Mouse (Mus musculus): ENCODE data around the gene Erfe. TPM values are rescaled to one million over a fixed set of nuclear protein-coding genes. Genes with fewer than 3 reads are reported as not detected.
A peak's percentile ranks its signal among the peaks of the same experiment; 100 is the strongest.

The Erfe gene
- 0.27 and 0.40 TPM in 2 replicates for polyA plus RNA-seq (2012; rRNA removed)

DNA sequence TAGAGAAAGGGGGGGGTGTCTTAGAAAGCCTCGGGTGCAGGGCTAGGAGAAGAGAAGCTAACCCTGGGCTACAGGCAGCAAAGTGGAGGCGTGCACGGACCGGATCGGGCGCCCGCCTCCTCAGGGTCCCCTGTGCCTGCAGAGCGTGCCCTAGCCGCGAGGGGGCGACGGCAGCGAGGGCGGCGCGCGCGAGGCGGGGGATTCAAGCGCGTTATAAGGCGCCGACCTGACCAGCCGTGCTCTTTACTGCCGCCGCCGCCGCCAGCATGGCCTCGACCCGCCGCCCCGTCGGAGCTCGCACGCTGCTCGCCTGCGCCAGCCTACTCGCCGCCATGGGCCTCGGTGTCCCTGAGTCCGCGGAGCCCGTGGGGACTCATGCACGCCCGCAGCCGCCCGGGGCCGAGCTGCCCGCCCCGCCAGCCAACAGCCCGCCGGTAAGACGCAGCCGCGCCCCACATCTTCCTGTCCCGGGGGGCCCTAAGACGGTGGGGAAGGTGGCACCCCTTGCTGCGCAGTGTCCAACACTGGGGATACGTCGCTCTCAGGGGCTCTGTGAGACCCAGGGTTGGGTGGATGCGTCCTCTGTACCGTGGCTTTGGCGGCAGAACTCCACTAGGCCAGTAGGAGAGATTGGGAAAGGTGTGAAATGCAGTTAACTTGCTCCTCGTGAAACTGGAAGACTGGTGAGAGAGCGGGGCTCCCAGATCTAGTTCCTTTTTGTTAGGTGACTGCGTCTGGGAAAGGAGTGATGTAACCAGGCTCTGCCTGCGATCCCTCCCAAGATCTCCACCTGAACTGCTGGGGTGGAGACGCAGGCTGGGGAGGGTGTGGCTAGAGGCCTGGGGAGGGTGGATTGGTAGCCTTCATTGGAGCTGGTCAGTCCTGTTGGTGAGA is at the start of gene Erfe:
TSS of gene Erfe (plus strand) at position 216 of the 894 bp plus-strand sequence.
- peak; percentile 32; the same call in 1 of the 2 replicates for TF ChIP-seq CTCF (IDR thresholded peaks at IDR 0.05; ENCODE audit: insufficient read depth, low read length)
- TF ChIP-seq POLR2A (IDR thresholded peaks at IDR 0.05; ENCODE audit: borderline replicate concordance, extremely low read depth, low read depth, low read length) = no peak
- Histone ChIP-seq H3K4me1 (ENCODE audit: control insufficient read depth, insufficient read depth, low read length) (peaks cover 8% of the 10 kb centered on the region; the same call in 1 of the 2 replicates), H3K4me3 (replicated peaks; ENCODE audit: extremely low read depth, low read depth, low read length) (peak within 1 kb of the TSS; percentile 31)
- peak; percentile 74 for DNase-seq
- WGBS = 2% methylated on average over 68 of the region's 68 CpGs

DNA sequence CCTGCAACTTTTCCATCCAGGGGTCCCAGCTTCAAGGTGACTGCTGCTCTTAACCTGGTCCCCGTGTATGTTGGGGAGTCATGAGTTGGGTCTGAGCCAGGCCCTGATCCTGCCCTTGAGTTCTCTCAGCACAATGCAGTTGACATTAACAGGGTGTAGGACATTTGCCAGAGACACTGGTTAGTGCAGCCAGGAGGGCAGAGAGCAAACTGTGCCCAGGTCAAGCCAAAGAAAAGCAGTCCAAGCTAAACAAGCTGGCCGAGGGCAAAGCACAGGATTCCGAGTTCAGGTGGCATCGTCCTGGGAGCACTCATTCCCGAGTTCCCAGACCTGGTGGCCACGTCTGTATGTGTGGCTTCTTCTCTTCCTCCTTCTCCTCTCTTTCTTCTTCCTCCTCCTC is 48.6 kb upstream of the Erfe start:
- TF ChIP-seq POLR2A (IDR thresholded peaks at IDR 0.05; ENCODE audit: borderline replicate concordance, extremely low read depth, low read depth, low read length) (no peak), CTCF (IDR thresholded peaks at IDR 0.05; ENCODE audit: insufficient read depth, low read length) (no peak)
- Histone ChIP-seq H3K4me1 (ENCODE audit: control insufficient read depth, insufficient read depth, low read length) (no peaks in the 10 kb centered on the region), H3K4me3 (replicated peaks; ENCODE audit: extremely low read depth, low read depth, low read length) (no peak overlapping the region)
- WGBS = 81% methylated on average over 6 of the region's 6 CpGs
- DNase-seq = no peak

DNA sequence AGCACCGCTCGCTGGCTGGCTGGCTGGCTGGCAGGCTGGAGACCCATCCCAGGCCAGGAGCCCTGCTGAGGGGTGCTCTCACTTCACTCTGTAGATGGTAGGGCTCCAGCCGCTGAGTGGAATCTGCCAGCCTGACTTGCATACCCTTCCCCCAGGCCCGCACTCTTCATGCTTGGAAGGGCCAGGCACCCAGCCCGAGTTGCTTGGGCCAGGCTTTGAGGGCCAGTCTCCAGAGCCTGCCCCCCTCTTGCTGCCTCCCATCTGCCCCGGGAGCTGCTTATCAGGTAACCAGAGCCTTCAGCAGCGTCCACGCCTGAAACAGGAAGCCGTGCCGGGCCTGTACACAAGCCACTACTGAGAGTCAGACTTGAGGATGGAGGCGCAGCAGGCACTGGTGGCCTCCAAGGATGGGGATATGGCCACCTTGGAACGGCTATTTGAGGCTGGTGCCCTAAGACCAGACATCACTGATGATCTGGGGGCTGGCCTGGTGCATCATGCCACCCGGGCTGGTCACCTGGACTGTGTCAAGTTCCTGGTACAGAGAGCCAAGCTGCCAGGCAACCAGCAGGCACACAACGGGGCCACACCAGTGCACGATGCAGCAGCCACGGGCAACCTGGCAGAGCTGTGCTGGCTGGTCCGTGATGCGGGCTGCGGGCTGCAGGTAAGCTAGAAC is 44.3 kb upstream of the Erfe start, which contains the start of gene Espnl:
TSS of gene Espnl (plus strand) at position 316 of the 679 bp plus-strand sequence.
- TF ChIP-seq CTCF (IDR thresholded peaks at IDR 0.05; ENCODE audit: insufficient read depth, low read length) = no peak
- TF ChIP-seq POLR2A (IDR thresholded peaks at IDR 0.05; ENCODE audit: borderline replicate concordance, extremely low read depth, low read depth, low read length) = no peak
- 45% methylated on average over 19 of the region's 19 CpGs for WGBS
- H3K4me1 ChIP-seq (ENCODE audit: control insufficient read depth, insufficient read depth, low read length) = no peaks in the 10 kb centered on the region
- H3K4me3 ChIP-seq (replicated peaks; ENCODE audit: extremely low read depth, low read depth, low read length) = no peak within 1 kb of the TSS
- DNase-seq = no peak

DNA sequence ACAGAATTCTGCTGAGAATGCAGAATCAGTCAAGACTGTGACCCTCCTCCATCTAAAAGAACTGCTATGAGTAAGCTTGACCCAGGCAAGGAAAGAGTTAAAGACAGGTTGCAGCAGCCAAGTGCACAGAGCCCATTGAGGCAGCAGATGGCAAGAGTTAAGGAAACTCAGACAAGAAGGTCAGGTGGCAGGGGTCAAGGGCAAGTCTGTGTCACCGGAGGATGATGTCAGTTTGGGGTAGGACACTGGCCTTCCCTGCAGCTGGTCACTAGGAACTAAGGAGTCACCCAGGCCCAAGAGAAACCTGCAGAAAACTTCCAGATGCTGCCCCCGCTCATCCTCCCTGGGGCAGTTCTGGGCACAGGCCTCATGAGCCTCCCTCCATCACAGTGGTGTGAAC is 41.6 kb upstream of the Erfe start:
- TF ChIP-seq CTCF (IDR thresholded peaks at IDR 0.05; ENCODE audit: insufficient read depth, low read length) = no peak
- no peak for TF ChIP-seq POLR2A (IDR thresholded peaks at IDR 0.05; ENCODE audit: borderline replicate concordance, extremely low read depth, low read depth, low read length)
- Histone ChIP-seq H3K4me1 (ENCODE audit: control insufficient read depth, insufficient read depth, low read length) (no peaks in the 10 kb centered on the region), H3K4me3 (replicated peaks; ENCODE audit: extremely low read depth, low read depth, low read length) (no peak overlapping the region)
- 75% methylated on average over 2 of the region's 2 CpGs for whole genome bisulfite sequencing
- no peak for DNase-seq

DNA sequence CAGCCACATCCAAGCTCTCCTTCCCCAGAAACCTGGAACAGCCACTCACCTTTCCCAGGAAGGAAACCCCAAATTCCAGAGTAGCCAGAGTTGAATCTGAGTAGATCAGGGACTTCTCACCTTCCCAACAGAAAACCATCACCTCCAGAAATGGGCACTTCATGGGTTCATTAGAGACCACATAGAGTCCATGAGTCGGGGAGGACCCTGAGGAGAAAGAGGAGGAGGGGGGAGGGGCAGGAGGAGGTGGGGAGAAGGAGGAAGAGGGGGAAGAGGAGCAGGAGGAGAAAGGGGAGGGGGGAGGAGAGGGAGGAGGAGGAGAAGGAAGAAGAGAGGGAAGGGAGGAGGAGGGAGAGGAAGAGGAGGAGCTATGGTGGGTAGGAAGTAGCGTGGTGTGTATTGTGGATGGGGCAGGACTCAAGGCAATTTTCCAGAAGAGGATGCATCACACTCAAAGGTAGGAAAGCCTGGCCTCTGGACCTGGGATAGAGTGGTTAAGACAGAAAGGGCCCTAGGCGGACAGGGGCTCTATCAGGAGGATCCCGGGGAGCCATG is 40.7 kb upstream of the Erfe start:
- no peak for DNase-seq
- 54% methylated on average over 4 of the region's 4 CpGs for WGBS
- H3K4me1 ChIP-seq (ENCODE audit: control insufficient read depth, insufficient read depth, low read length) = no peaks in the 10 kb centered on the region
- no peak overlapping the region for H3K4me3 ChIP-seq (replicated peaks; ENCODE audit: extremely low read depth, low read depth, low read length)
- TF ChIP-seq POLR2A (IDR thresholded peaks at IDR 0.05; ENCODE audit: borderline replicate concordance, extremely low read depth, low read depth, low read length) = no peak
- no peak for TF ChIP-seq CTCF (IDR thresholded peaks at IDR 0.05; ENCODE audit: insufficient read depth, low read length)

DNA sequence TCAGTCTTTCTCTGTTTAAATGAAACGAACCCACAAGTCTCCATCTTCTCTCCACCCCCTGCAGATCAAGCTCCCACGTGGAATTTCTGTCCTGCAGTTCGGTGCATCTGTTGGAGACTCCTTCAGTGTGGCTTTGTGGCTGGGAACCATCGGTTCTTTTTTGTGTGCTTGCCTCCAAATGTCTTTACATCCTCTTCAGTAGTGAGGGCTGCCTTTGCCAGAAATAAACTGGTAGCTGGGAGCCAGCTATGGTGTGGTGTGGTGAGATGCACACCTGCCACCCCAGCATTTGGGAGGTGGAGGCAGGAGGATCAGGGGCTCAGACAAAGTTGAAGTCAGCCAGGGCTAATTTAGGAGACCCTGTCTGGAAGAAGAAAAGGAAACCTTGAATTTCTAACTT is 34.1 kb upstream of the Erfe start:
- TF ChIP-seq CTCF (IDR thresholded peaks at IDR 0.05; ENCODE audit: insufficient read depth, low read length) = no peak
- TF ChIP-seq POLR2A (IDR thresholded peaks at IDR 0.05; ENCODE audit: borderline replicate concordance, extremely low read depth, low read depth, low read length) = no peak
- H3K4me3 ChIP-seq (replicated peaks; ENCODE audit: extremely low read depth, low read depth, low read length) = no peak overlapping the region
- H3K4me1 ChIP-seq (ENCODE audit: control insufficient read depth, insufficient read depth, low read length) = no peaks in the 10 kb centered on the region
- DNase-seq = no peak
- 46% methylated on average over 4 of the region's 4 CpGs for WGBS

DNA sequence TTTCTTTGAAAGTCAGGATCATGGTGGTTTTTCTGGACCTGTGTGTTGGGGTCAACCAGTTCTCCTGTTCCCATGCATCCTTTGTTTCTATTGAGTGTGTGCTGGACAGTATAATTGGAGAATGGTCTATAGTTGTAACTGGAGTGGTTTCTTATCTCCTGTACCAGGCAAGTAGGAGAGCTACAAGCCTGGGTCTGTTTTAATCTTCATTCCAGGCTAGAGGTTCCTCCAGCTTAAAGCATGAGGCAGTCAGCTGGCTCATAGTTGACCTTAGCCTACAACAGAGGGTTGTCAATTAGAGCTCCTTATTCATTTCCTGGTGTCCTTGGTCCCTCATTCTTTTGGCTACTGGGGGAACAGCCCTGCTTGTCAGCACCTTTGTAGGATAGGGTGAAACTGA is 32.6 kb upstream of the Erfe start:
- no peaks in the 10 kb centered on the region for H3K4me1 ChIP-seq (ENCODE audit: control insufficient read depth, insufficient read depth, low read length)
- H3K4me3 ChIP-seq (replicated peaks; ENCODE audit: extremely low read depth, low read depth, low read length) = no peak overlapping the region
- TF ChIP-seq CTCF (IDR thresholded peaks at IDR 0.05; ENCODE audit: insufficient read depth, low read length) = no peak
- no peak for TF ChIP-seq POLR2A (IDR thresholded peaks at IDR 0.05; ENCODE audit: borderline replicate concordance, extremely low read depth, low read depth, low read length)
- no peak for DNase-seq

DNA sequence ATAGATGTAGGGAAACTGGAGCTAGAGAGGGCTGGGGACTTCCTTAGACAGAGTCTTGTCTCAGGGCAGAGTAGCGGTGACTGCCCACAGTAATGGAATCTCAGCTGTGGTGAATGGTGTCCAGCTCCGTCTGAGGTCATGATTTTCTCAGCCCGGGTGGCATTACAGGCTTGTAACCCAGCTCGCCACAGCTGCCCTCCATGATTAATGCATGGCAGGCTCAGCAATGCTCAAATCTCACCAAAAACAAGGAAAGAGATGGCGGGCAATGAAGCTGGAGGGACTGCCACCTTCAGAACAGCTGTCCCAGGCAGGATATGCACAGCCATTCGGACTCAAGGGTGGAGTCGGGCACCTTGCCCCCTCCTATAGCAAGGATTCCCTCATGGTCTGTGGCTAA is 28.9 kb upstream of the Erfe start:
- no peak overlapping the region for H3K4me3 ChIP-seq (replicated peaks; ENCODE audit: extremely low read depth, low read depth, low read length)
- DNase-seq = no peak
- 87% methylated on average over 7 of the region's 7 CpGs for WGBS
- no peaks in the 10 kb centered on the region for H3K4me1 ChIP-seq (ENCODE audit: control insufficient read depth, insufficient read depth, low read length)
- TF ChIP-seq CTCF (IDR thresholded peaks at IDR 0.05; ENCODE audit: insufficient read depth, low read length) = no peak
- TF ChIP-seq POLR2A (IDR thresholded peaks at IDR 0.05; ENCODE audit: borderline replicate concordance, extremely low read depth, low read depth, low read length) = no peak

DNA sequence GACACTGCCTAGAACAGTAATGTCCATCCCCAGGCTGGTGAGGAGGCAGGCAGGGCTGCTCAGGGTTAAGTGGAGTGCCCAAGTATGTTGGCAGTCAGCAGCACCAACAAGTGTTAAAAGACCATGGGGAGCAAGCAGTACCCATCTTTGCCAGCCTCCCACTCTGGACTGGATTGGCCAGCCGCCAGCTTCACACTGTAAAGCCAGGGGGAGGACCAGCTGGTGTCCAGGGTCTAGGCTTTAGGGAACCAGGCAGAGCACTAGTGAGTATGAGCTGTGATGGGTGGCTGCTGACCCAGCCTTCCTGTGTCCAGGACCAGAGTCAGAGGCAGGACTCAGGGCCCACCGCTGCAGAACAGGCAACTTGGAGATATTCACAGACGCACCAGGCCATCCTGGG is 22.2 kb upstream of the Erfe start:
- WGBS = 73% methylated on average over 3 of the region's 3 CpGs
- Histone ChIP-seq H3K4me3 (replicated peaks; ENCODE audit: extremely low read depth, low read depth, low read length) (no peak overlapping the region), H3K4me1 (ENCODE audit: control insufficient read depth, insufficient read depth, low read length) (no peaks in the 10 kb centered on the region)
- DNase-seq = no peak
- no peak for TF ChIP-seq CTCF (IDR thresholded peaks at IDR 0.05; ENCODE audit: insufficient read depth, low read length)
- no peak for TF ChIP-seq POLR2A (IDR thresholded peaks at IDR 0.05; ENCODE audit: borderline replicate concordance, extremely low read depth, low read depth, low read length)
